Mouse (Mus musculus) CD8-positive naive resting alpha-beta T cell, adult 57 days (primary cell): ENCODE results near the gene Olfr971. TPM values are rescaled to one million over a fixed set of nuclear protein-coding genes. Genes with fewer than 3 reads are reported as not detected.

ENCODE experiments used
- total RNA-seq: library from RNA; stranded (reverse); gene quantifications from one replicate; pipeline ENCODE4 v1.2.4, GENCODE M21; 2023

Gene Olfr971
- not detected for total RNA-seq

GRCm38 (mm10) chr9:39836576-39836975, at the start of gene Olfr971:
Olfr971 (plus strand) TSS chr9:39836876.

GRCm38 (mm10) chr9:39790558-39790957, 46.1 kb upstream of the Olfr971 start, which contains the start of gene Olfr969:
Olfr969 (plus strand) TSS chr9:39790945.

DNA sequence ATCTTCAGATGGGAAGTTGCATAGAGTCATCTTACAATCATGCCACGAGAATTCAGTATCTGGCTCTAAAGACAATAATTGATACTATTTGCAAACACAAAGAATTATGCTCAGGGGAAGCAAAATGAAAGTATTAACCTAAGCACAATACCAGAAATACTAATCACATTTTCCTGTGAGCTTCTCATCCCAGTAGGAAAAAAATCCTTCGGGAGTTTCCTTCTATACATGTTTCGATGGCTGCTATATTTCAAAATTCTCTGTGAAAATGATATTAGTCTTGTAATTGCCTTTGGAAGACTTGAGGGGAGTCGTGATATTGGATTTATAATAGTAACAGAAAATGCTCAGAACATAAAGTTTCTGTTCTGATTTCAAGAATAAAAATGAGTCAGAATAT, 28.1 kb upstream of the Olfr971 start, which contains the start of gene Olfr970:
TSS of gene Olfr970 (plus strand) at position 301 of the 400 bp plus-strand sequence.

DNA sequence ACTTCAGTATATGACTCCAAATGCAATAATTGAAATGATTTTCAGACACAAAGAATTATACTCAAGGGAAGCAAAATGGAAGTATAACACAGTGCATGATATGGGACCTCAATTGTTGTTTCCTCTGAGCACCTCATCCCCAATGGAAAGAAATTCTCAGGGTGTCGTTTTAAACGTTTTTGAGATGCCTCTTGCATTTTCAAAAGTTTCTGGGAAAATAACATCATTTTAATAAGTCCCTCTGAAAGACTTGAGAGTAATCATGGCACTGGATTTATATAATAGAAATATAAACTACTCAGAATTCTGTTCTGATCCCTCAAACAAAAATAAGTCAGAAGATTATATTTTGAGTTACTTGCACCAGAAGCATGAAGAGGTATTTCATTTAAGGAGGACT, 29.4 kb downstream of the Olfr971 start, which contains the start of gene Olfr972:
TSS of gene Olfr972 (plus strand) at position 301 of the 400 bp plus-strand sequence.

Other genes starting within 250 kb of the Olfr971 start
- not detected for gene AW551984, start 232.5 kb upstream of the Olfr971 start, total RNA-seq
- not detected for gene Olfr148, start 226.2 kb upstream of the Olfr971 start, total RNA-seq
- not detected for gene Olfr960, start 215.5 kb upstream of the Olfr971 start, total RNA-seq
- gene Olfr961, start 191.8 kb upstream of the Olfr971 start, total RNA-seq = not detected
- not detected for gene Olfr963, start 169.7 kb upstream of the Olfr971 start, total RNA-seq
- gene Olfr149, start 129.8 kb upstream of the Olfr971 start, total RNA-seq = not detected
- not detected for gene Olfr965, start 125.5 kb upstream of the Olfr971 start, total RNA-seq
- gene Olfr150, start 105.9 kb upstream of the Olfr971 start, total RNA-seq = not detected
- gene Olfr967, start 90.6 kb upstream of the Olfr971 start, total RNA-seq = not detected
- not detected for gene Olfr968, start 53.6 kb upstream of the Olfr971 start, total RNA-seq
- gene Olfr969, start 45.9 kb upstream of the Olfr971 start, total RNA-seq = not detected
- not detected for gene Olfr970, start 28.0 kb upstream of the Olfr971 start, total RNA-seq
- gene Olfr972, start 29.5 kb downstream of the Olfr971 start, total RNA-seq = not detected
- not detected for gene Olfr229, start 70.5 kb downstream of the Olfr971 start, total RNA-seq
- gene Olfr974, start 100.6 kb downstream of the Olfr971 start, total RNA-seq = not detected
- not detected for gene Olfr975, start 115.2 kb downstream of the Olfr971 start, total RNA-seq
- gene Olfr976, start 124.3 kb downstream of the Olfr971 start, total RNA-seq = not detected
- gene Olfr978, start 155.2 kb downstream of the Olfr971 start, total RNA-seq = not detected
- not detected for gene Olfr979, start 166.6 kb downstream of the Olfr971 start, total RNA-seq
- not detected for gene Olfr980, start 172.7 kb downstream of the Olfr971 start, total RNA-seq
- gene Olfr981, start 184.6 kb downstream of the Olfr971 start, total RNA-seq = not detected
- not detected for gene Olfr982, start 237.0 kb downstream of the Olfr971 start, total RNA-seq